Mouse (Mus musculus): Measurements from ENCODE around the gene Rere. TPM values are rescaled to one million over a fixed set of nuclear protein-coding genes. Genes with fewer than 3 reads are reported as not detected.
A peak's percentile ranks its signal among the peaks of the same experiment; 100 is the strongest.
"Not testable (repeated sequence)": the region's sequence is repeated elsewhere in the genome, so short reads cannot be mapped to it uniquely, and the experiment has no call there.

Gene Rere
- polyA plus RNA-seq, 1 experiment from 2014 or later, result 43.6 TPM

- Histone ChIP-seq H3K4me1 (replicated peaks) (peaks cover 15% of the 10 kb centered on the region), H3K4me3 (replicated peaks) (no peak overlapping the region), H3K9me3 (no peaks in the 10 kb centered on the region), H3K4me2 (replicated peaks) (no peak overlapping the region), H3K36me3 (peaks cover 29% of the 10 kb centered on the region), H3K9ac (replicated peaks) (0 out of 2 replicates have a peak overlapping the region, but pooled peaks have one; percentile 32), H3K27ac (peak overlapping the region; percentile 83), H3K27me3 (no peaks in the 10 kb centered on the region)
- ATAC-seq, result peak; percentile 56; the same call in 1 of the 2 replicates
- WGBS, result 2% methylated on average over 4 of the region's 5 CpGs
Observed at GRCm38 (mm10) chr4:150540392-150541094, 259.1 kb downstream of the Rere start.

- WGBS, result 86% methylated on average over 7 of the region's 7 CpGs
- H3K4me1 ChIP-seq (replicated peaks), result peaks cover 14% of the 10 kb centered on the region
- H3K4me2 ChIP-seq (replicated peaks), result no peak overlapping the region
- ATAC-seq, result no peak
- no peak overlapping the region for H3K4me3 ChIP-seq (replicated peaks)
- H3K27ac ChIP-seq, result no peak overlapping the region
- peaks cover 15% of the 10 kb centered on the region for H3K36me3 ChIP-seq
- H3K9me3 ChIP-seq, result no peaks in the 10 kb centered on the region
- no peak overlapping the region for H3K9ac ChIP-seq (replicated peaks)
- no peaks in the 10 kb centered on the region for H3K27me3 ChIP-seq
Observed at GRCm38 (mm10) chr4:150544231-150544630, 262.8 kb downstream of the Rere start.

DNA sequence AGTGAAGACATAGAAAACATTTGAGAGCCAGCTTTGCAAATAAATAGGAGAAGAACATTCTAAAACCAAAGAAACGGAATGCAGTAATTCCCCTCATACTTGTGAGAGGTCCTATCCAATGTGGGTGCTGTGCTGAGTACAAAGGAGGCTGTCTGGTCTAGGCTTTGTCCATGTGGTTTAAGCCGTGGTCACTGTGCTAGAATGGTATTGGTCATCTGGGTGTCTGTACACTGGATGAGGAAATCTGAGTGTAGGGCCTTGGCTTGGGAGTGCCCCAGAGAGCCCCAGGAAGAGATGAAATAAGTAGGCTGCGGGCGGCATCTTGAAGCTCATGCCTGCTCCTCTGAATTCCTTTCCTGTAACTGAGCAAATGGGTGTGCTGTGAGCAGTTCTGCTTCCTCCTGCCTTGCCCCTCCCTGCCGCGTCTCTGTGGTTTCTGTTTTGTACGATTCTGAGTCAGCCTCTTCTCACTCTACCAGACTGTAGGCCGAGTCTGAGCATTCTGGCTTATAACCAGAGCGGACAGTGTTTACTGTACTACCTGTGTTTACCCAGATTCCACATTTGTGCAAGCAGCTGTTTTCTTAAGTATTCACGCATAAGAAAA, 263.3 kb downstream of the Rere start:
- H3K9ac ChIP-seq (replicated peaks), result no peak overlapping the region
- 89% methylated on average over 10 of the region's 10 CpGs for WGBS
- no peaks in the 10 kb centered on the region for H3K27me3 ChIP-seq
- no peak overlapping the region for H3K4me3 ChIP-seq (replicated peaks)
- H3K36me3 ChIP-seq, result peaks cover 20% of the 10 kb centered on the region
- ATAC-seq, result no peak
- no peaks in the 10 kb centered on the region for H3K9me3 ChIP-seq
- no peak overlapping the region for H3K4me2 ChIP-seq (replicated peaks)
- H3K4me1 ChIP-seq (replicated peaks), result peaks cover 10% of the 10 kb centered on the region
- H3K27ac ChIP-seq, result 0 out of 2 replicates have a peak overlapping the region, but pooled peaks have one; percentile 36

- Histone ChIP-seq H3K4me3 (replicated peaks) (no peak overlapping the region), H3K9me3 (no peaks in the 10 kb centered on the region), H3K27me3 (no peaks in the 10 kb centered on the region), H3K27ac (no peak overlapping the region), H3K9ac (replicated peaks) (no peak overlapping the region), H3K36me3 (peaks cover 27% of the 10 kb centered on the region), H3K4me2 (replicated peaks) (no peak overlapping the region), H3K4me1 (replicated peaks) (peaks cover 2% of the 10 kb centered on the region)
- ATAC-seq, result no peak
- 92% methylated on average over 7 of the region's 7 CpGs for WGBS
Observed at GRCm38 (mm10) chr4:150545775-150546174, 264.3 kb downstream of the Rere start.

DNA sequence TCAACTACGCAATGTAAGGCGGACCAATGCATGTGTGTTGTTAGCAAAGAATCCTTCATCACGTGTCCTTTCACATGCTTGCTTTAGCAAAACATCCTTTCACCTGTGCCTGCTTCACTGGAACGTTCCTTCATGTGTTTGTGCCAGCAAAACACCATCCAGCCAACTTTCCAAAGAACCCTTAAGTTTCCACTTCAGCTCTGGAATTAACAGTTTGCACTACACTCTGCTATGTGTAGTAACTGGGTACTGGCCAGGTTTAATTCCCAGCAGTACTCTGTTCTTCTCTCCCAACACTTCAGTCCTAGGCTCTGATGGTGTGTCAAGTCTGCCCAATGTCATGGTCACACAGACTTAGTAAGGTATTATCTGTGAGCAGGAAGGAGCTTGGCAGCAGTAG, 264.9 kb downstream of the Rere start:
- peaks cover 27% of the 10 kb centered on the region for H3K36me3 ChIP-seq
- not testable (repeated sequence) for H3K4me1 ChIP-seq (replicated peaks); H3K4me2 ChIP-seq (replicated peaks); H3K9ac ChIP-seq (replicated peaks); ATAC-seq; H3K27ac ChIP-seq; H3K27me3 ChIP-seq; H3K9me3 ChIP-seq; H3K4me3 ChIP-seq (replicated peaks)
- over 99% methylated on average over 4 of the region's 4 CpGs for WGBS

GRCm38 (mm10) chr4:150549393-150549792, 267.9 kb downstream of the Rere start:
- no peaks in the 10 kb centered on the region for H3K27me3 ChIP-seq
- WGBS, result 96% methylated on average over 9 of the region's 9 CpGs
- H3K9me3 ChIP-seq, result no peaks in the 10 kb centered on the region
- H3K4me1 ChIP-seq (replicated peaks), result 0 out of 2 replicates have a peak, but pooled peaks cover 3% of the 10 kb centered on the region
- H3K4me3 ChIP-seq (replicated peaks), result no peak overlapping the region
- H3K4me2 ChIP-seq (replicated peaks), result no peak overlapping the region
- peaks cover 32% of the 10 kb centered on the region for H3K36me3 ChIP-seq
- H3K9ac ChIP-seq (replicated peaks), result no peak overlapping the region
- H3K27ac ChIP-seq, result no peak overlapping the region
- no peak for ATAC-seq

GRCm38 (mm10) chr4:150549989-150550716, 268.7 kb downstream of the Rere start:
- no peaks in the 10 kb centered on the region for H3K27me3 ChIP-seq
- no peak overlapping the region; the same call in 1 of the 2 replicates for H3K9ac ChIP-seq (replicated peaks)
- H3K4me2 ChIP-seq (replicated peaks), result no peak overlapping the region
- peaks cover 32% of the 10 kb centered on the region for H3K36me3 ChIP-seq
- WGBS, result 93% methylated on average over 12 of the region's 12 CpGs
- H3K4me1 ChIP-seq (replicated peaks), result 0 out of 2 replicates have a peak, but pooled peaks cover 3% of the 10 kb centered on the region
- H3K9me3 ChIP-seq, result no peaks in the 10 kb centered on the region
- ATAC-seq, result no peak
- 0 out of 2 replicates have a peak overlapping the region, but pooled peaks have one; percentile 9 for H3K27ac ChIP-seq
- no peak overlapping the region for H3K4me3 ChIP-seq (replicated peaks)

DNA sequence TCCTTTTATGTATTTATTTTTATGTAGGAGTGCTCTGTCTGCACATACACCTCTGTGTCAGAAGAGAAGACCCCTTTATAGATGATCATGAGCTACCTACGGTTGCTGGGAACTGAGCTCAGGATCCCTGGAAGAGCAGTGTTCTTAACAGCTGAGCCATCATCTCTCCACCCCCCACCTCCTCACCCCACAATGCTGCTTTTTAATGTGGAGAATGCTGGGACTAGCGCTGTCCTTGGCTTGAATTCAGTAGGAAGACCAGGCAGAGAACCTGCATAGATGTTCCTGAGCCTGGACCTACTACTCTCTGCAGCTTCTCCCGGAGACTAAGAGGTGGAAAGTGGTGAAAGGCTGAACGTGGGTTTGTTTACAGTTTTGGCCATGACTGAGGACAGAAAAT, 269.9 kb downstream of the Rere start:
- 0 out of 2 replicates have a peak overlapping the region, but pooled peaks have one; percentile 1 for H3K27ac ChIP-seq
- no peaks in the 10 kb centered on the region for H3K9me3 ChIP-seq
- no peak for ATAC-seq
- H3K4me2 ChIP-seq (replicated peaks), result no peak overlapping the region
- H3K27me3 ChIP-seq, result no peaks in the 10 kb centered on the region
- no peak overlapping the region for H3K9ac ChIP-seq (replicated peaks)
- H3K4me1 ChIP-seq (replicated peaks), result peaks cover 14% of the 10 kb centered on the region
- no peak overlapping the region for H3K4me3 ChIP-seq (replicated peaks)
- WGBS, result 82% methylated on average over 4 of the region's 4 CpGs
- H3K36me3 ChIP-seq, result peaks cover 23% of the 10 kb centered on the region

DNA sequence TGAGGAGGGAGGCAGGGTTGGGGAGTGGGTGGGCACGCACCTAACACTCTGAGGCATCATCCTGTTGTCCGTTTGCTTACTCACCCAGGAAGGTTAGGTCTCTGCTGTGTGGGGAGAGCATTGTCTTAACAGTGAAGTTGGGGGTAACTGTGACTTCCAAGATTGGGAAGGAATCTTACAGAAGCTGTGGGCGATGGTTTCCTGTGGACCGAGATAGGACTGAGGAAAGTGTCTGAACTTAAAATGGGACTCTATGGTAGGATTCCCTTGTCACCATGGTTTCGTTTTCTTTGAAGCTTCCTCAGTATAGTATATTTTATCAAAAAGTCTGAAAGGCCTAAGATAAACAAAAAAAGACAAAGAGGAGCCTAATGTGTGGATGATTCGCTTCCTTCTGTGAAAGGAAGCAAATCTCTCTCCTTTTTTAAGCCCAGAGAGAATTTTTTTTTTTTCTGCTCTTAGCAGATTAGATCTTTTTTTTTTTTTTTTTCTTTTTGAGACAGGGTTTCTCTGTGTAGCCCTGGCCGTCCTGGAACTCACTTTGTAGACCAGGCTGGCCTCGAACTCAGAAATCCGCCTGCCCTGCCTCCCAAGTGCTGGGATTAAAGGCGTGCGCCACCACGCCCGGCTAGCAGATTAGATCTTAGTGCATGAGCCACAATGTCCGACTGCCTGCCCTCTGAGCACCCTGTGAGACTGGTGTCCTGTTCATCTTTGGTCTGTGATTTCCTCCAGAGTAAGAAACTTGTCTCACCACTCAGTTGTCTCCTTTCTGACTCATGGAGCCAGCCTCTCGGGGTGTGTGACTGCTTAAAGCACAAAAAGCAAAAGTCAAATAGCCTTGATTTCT, 271.5 kb downstream of the Rere start:
- 86% methylated on average over 15 of the region's 15 CpGs for WGBS
- H3K4me1 ChIP-seq (replicated peaks), result peaks cover 30% of the 10 kb centered on the region
- H3K27me3 ChIP-seq, result no peaks in the 10 kb centered on the region
- ATAC-seq, result no peak
- no peak overlapping the region for H3K27ac ChIP-seq
- H3K36me3 ChIP-seq, result peaks cover 21% of the 10 kb centered on the region
- no peak overlapping the region for H3K9ac ChIP-seq (replicated peaks)
- H3K4me2 ChIP-seq (replicated peaks), result no peak overlapping the region
- no peak overlapping the region for H3K4me3 ChIP-seq (replicated peaks)
- H3K9me3 ChIP-seq, result no peaks in the 10 kb centered on the region

GRCm38 (mm10) chr4:150555783-150556182, 274.3 kb downstream of the Rere start:
- H3K27me3 ChIP-seq, result no peaks in the 10 kb centered on the region
- ATAC-seq, result no peak

DNA sequence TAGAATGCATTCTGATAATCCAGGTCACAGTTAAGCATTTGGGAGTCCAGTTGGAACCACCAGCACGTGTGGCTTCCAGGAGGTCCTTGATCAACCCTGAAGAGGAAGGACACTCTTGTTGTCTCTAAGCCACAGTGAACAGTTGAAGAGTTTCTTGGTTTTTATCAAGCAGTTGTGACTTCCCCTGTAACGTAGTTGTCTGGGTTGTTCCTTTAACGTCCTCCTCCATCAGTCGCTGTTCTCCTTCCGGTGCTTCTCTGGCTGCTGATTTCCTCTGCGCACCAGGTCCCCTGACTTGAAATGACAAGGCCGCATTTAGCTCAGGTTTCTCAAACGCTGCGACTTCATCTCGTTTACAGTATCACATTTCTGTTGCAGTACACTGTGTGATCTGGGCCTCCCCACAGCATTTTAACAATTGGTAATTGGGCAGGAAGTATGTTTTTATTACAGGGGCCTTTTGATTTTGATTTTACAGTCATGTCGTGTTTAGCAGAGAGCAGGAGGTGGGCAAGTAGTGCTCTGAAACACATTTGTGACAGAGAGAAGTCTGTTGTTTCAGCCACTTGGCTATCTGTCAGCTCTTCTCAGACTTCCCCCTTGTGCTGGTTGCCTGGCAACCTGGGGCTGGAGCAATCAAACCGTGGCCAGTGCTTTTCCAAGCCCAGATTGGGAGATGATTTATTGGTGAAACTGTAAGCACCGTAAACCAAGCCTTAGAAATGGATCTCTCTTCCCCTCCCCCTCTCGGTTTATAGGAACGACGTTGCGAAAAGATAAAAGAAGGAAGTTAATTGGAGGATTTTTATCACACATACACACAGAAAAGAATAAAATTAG, 275.2 kb downstream of the Rere start:
- Histone ChIP-seq H3K9me3 (no peaks in the 10 kb centered on the region), H3K4me1 (replicated peaks) (peaks cover 29% of the 10 kb centered on the region), H3K27me3 (no peaks in the 10 kb centered on the region), H3K36me3 (peaks cover 4% of the 10 kb centered on the region; the same call in 1 of the 2 replicates), H3K4me2 (replicated peaks) (peak overlapping the region; percentile 16), H3K4me3 (replicated peaks) (no peak overlapping the region), H3K9ac (replicated peaks) (peak overlapping the region; percentile 15), H3K27ac (peak overlapping the region; percentile 91)
- peak; percentile 91 for ATAC-seq
- 22% methylated on average over 17 of the region's 17 CpGs for WGBS

More at GRCm38 (mm10) chr4:150555783-150556182, 274.3 kb downstream of the Rere start:
- no peak overlapping the region for H3K4me3 ChIP-seq (replicated peaks)
- no peak overlapping the region for H3K9ac ChIP-seq (replicated peaks)
- H3K27ac ChIP-seq, result peak overlapping the region; percentile 91
- H3K9me3 ChIP-seq, result no peaks in the 10 kb centered on the region
- peaks cover 31% of the 10 kb centered on the region for H3K4me1 ChIP-seq (replicated peaks)
- no peak overlapping the region for H3K4me2 ChIP-seq (replicated peaks)
- H3K36me3 ChIP-seq, result peaks cover 4% of the 10 kb centered on the region; the same call in 1 of the 2 replicates
